Mouse (Mus musculus): ENCODE measurements around the gene Cep112. TPM values are rescaled to one million over a fixed set of nuclear protein-coding genes. Genes with fewer than 3 reads are reported as not detected.

Cep112 gene
- polyA plus RNA-seq (2016; fragmentation: Nextera tagmentation; extraction: Ambion mirVana), result 8.0 and 11.6 TPM in 2 replicates

- DNase-seq (ENCODE audit: low spot score), result peak; percentile 99
- Histone ChIP-seq H3K27me3 (ENCODE audit: insufficient read depth, poor library complexity, severe bottlenecking) (peaks cover 11% of the 10 kb centered on the region; the same call in 1 of the 2 replicates), H3K4me1 (peaks cover 17% of the 10 kb centered on the region), H3K9me3 (no peaks in the 10 kb centered on the region), H3K36me3 (no peaks in the 10 kb centered on the region), H3K4me3 (peak within 1 kb of the TSS; percentile 79), H3K27ac (peak within 1 kb of the TSS; percentile 89)
- WGBS, result under 1% methylated on average over 61 of the region's 61 CpGs
These were observed at the start of gene Cep112 for GRCm38 (mm10) chr11:108424889-108425591. Gene Cep112 (plus strand): TSS chr11:108425192.

- Histone ChIP-seq H3K27me3 (ENCODE audit: insufficient read depth, poor library complexity, severe bottlenecking) (0 out of 2 replicates have a peak, but pooled peaks cover 5% of the 10 kb centered on the region), H3K36me3 (no peaks in the 10 kb centered on the region), H3K27ac (no peak overlapping the region), H3K9me3 (no peaks in the 10 kb centered on the region), H3K4me3 (no peak overlapping the region), H3K4me1 (no peaks in the 10 kb centered on the region)
- WGBS, result 91% methylated on average over 7 of the region's 7 CpGs
- no peak for DNase-seq (ENCODE audit: low spot score)
These were observed 48.2 kb upstream of the Cep112 start for GRCm38 (mm10) chr11:108376815-108377214.

- Histone ChIP-seq H3K36me3 (no peaks in the 10 kb centered on the region), H3K4me1 (no peaks in the 10 kb centered on the region), H3K4me3 (no peak overlapping the region), H3K27ac (no peak overlapping the region), H3K9me3 (no peaks in the 10 kb centered on the region), H3K27me3 (ENCODE audit: insufficient read depth, poor library complexity, severe bottlenecking) (0 out of 2 replicates have a peak, but pooled peaks cover 5% of the 10 kb centered on the region)
- peak; percentile 91 for DNase-seq (ENCODE audit: low spot score)
- 42% methylated on average over 19 of the region's 19 CpGs for WGBS
These were observed 47.2 kb upstream of the Cep112 start for GRCm38 (mm10) chr11:108377680-108378362.

- DNase-seq (ENCODE audit: low spot score), result no peak
- Histone ChIP-seq H3K27ac (no peak overlapping the region), H3K27me3 (ENCODE audit: insufficient read depth, poor library complexity, severe bottlenecking) (0 out of 2 replicates have a peak, but pooled peaks cover 5% of the 10 kb centered on the region), H3K9me3 (no peaks in the 10 kb centered on the region), H3K4me1 (no peaks in the 10 kb centered on the region), H3K4me3 (no peak overlapping the region), H3K36me3 (no peaks in the 10 kb centered on the region)
- 74% methylated on average over 4 of the region's 4 CpGs for WGBS
These were observed 46.6 kb upstream of the Cep112 start for GRCm38 (mm10) chr11:108378363-108378751.

GRCm38 (mm10) chr11:108382664-108383063 lies 42.3 kb upstream of the Cep112 start:
- Histone ChIP-seq H3K9me3 (no peaks in the 10 kb centered on the region), H3K36me3 (no peaks in the 10 kb centered on the region), H3K27ac (no peak overlapping the region), H3K4me3 (no peak overlapping the region), H3K27me3 (ENCODE audit: insufficient read depth, poor library complexity, severe bottlenecking) (0 out of 2 replicates have a peak, but pooled peaks cover 5% of the 10 kb centered on the region), H3K4me1 (0 out of 2 replicates have a peak, but pooled peaks cover 3% of the 10 kb centered on the region)
- DNase-seq (ENCODE audit: low spot score), result no peak
- 76% methylated on average over 3 of the region's 3 CpGs for WGBS

- H3K27me3 ChIP-seq (ENCODE audit: insufficient read depth, poor library complexity, severe bottlenecking), result no peaks in the 10 kb centered on the region
- no peak overlapping the region for H3K4me3 ChIP-seq
- 0 out of 2 replicates have a peak, but pooled peaks cover 3% of the 10 kb centered on the region for H3K4me1 ChIP-seq
- no peaks in the 10 kb centered on the region for H3K36me3 ChIP-seq
- no peaks in the 10 kb centered on the region for H3K9me3 ChIP-seq
- 59% methylated on average over 4 of the region's 4 CpGs for WGBS
- no peak overlapping the region for H3K27ac ChIP-seq
- no peak for DNase-seq (ENCODE audit: low spot score)
These were observed 39.9 kb upstream of the Cep112 start for GRCm38 (mm10) chr11:108384920-108385665.

GRCm38 (mm10) chr11:108385666-108386024 lies 39.3 kb upstream of the Cep112 start:
- H3K27ac ChIP-seq, result no peak overlapping the region
- WGBS, result 78% methylated on average over 1 of the region's 1 CpGs
- H3K4me3 ChIP-seq, result no peak overlapping the region
- H3K36me3 ChIP-seq, result no peaks in the 10 kb centered on the region
- no peak for DNase-seq (ENCODE audit: low spot score)
- no peaks in the 10 kb centered on the region for H3K27me3 ChIP-seq (ENCODE audit: insufficient read depth, poor library complexity, severe bottlenecking)
- H3K4me1 ChIP-seq, result 0 out of 2 replicates have a peak, but pooled peaks cover 3% of the 10 kb centered on the region
- H3K9me3 ChIP-seq, result no peaks in the 10 kb centered on the region

GRCm38 (mm10) chr11:108395061-108395460 lies 29.9 kb upstream of the Cep112 start:
- H3K27me3 ChIP-seq (ENCODE audit: insufficient read depth, poor library complexity, severe bottlenecking), result no peaks in the 10 kb centered on the region
- 92% methylated on average over 9 of the region's 9 CpGs for WGBS
- no peak overlapping the region for H3K27ac ChIP-seq
- no peak overlapping the region for H3K4me3 ChIP-seq
- H3K9me3 ChIP-seq, result no peaks in the 10 kb centered on the region
- DNase-seq (ENCODE audit: low spot score), result no peak
- H3K36me3 ChIP-seq, result no peaks in the 10 kb centered on the region
- H3K4me1 ChIP-seq, result no peaks in the 10 kb centered on the region

- no peak for DNase-seq (ENCODE audit: low spot score)
- no peak overlapping the region for H3K4me3 ChIP-seq
- H3K4me1 ChIP-seq, result no peaks in the 10 kb centered on the region
- WGBS, result 84% methylated on average over 7 of the region's 7 CpGs
- no peaks in the 10 kb centered on the region for H3K9me3 ChIP-seq
- H3K36me3 ChIP-seq, result no peaks in the 10 kb centered on the region
- H3K27me3 ChIP-seq (ENCODE audit: insufficient read depth, poor library complexity, severe bottlenecking), result no peaks in the 10 kb centered on the region
- no peak overlapping the region for H3K27ac ChIP-seq
These were observed 28.7 kb upstream of the Cep112 start for GRCm38 (mm10) chr11:108396076-108396829.

GRCm38 (mm10) chr11:108409876-108410644 lies 14.9 kb upstream of the Cep112 start:
- H3K27me3 ChIP-seq (ENCODE audit: insufficient read depth, poor library complexity, severe bottlenecking), result no peaks in the 10 kb centered on the region
- 71% methylated on average over 8 of the region's 9 CpGs for WGBS
- H3K27ac ChIP-seq, result no peak overlapping the region
- no peak overlapping the region for H3K4me3 ChIP-seq
- DNase-seq (ENCODE audit: low spot score), result no peak
- H3K4me1 ChIP-seq, result no peaks in the 10 kb centered on the region
- no peaks in the 10 kb centered on the region for H3K9me3 ChIP-seq
- no peaks in the 10 kb centered on the region for H3K36me3 ChIP-seq

GRCm38 (mm10) chr11:108416360-108416759 lies 8.6 kb upstream of the Cep112 start:
- no peak overlapping the region for H3K27ac ChIP-seq
- H3K27me3 ChIP-seq (ENCODE audit: insufficient read depth, poor library complexity, severe bottlenecking), result no peaks in the 10 kb centered on the region
- whole genome bisulfite sequencing, result 77% methylated on average over 1 of the region's 1 CpGs
- no peak overlapping the region for H3K4me3 ChIP-seq
- no peaks in the 10 kb centered on the region for H3K9me3 ChIP-seq
- DNase-seq (ENCODE audit: low spot score), result no peak
- no peaks in the 10 kb centered on the region for H3K36me3 ChIP-seq
- H3K4me1 ChIP-seq, result no peaks in the 10 kb centered on the region

GRCm38 (mm10) chr11:108418540-108418939 lies 6.5 kb upstream of the Cep112 start:
- DNase-seq (ENCODE audit: low spot score), result no peak
- Histone ChIP-seq H3K27me3 (ENCODE audit: insufficient read depth, poor library complexity, severe bottlenecking) (peaks cover 10% of the 10 kb centered on the region; the same call in 1 of the 2 replicates), H3K27ac (no peak overlapping the region), H3K4me1 (0 out of 2 replicates have a peak, but pooled peaks cover 4% of the 10 kb centered on the region), H3K36me3 (no peaks in the 10 kb centered on the region), H3K9me3 (no peaks in the 10 kb centered on the region), H3K4me3 (no peak overlapping the region)
- WGBS, result 63% methylated on average over 1 of the region's 1 CpGs

All from heart, embryonic 10.5 days (tissue).